Mouse (Mus musculus) brown adipose tissue, adult 24 weeks (tissue): ENCODE data around the gene Kcnk3. TPM values are rescaled to one million over a fixed set of nuclear protein-coding genes. Genes with fewer than 3 reads are reported as not detected.

Experiments
- polyA plus RNA-seq: library from polyadenylated mRNA; stranded (reverse); fragments of >200 nt; gene quantifications from 2 replicates; pipeline ENCODE4 v1.2.4, GENCODE M21; 2012; ENCODE audit not compliant: missing spikeins, insufficient read depth, insufficient read length

Gene Kcnk3
- polyA plus RNA-seq, 1 experiment: 118 TPM

Other genes with a start within 250 kb of the Kcnk3 start
- not detected in 2 replicates for gene Otof, start 126.2 kb upstream of the Kcnk3 start, polyA plus RNA-seq
- gene 1700001C02Rik, start 122.1 kb upstream of the Kcnk3 start, polyA plus RNA-seq: not detected in 2 replicates
- gene Cib4, start 42.3 kb upstream of the Kcnk3 start, polyA plus RNA-seq: not detected in 2 replicates
- gene Slc35f6, start 59.8 kb downstream of the Kcnk3 start, polyA plus RNA-seq: 20.9 and 21.8 TPM in 2 replicates
- gene Cenpa, start 78.6 kb downstream of the Kcnk3 start, polyA plus RNA-seq: 4.2 and 13.7 TPM in 2 replicates
- not detected in 2 replicates for gene Dpysl5, start 123.4 kb downstream of the Kcnk3 start, polyA plus RNA-seq
- 35.6 and 69.3 TPM in 2 replicates for gene Mapre3, start 226.5 kb downstream of the Kcnk3 start, polyA plus RNA-seq